Mouse (Mus musculus) CH12.LX (cell line): ENCODE measurements around the gene Atxn7l1.

Experiments used
- CTCF ChIP-seq, 2 experiments: IDR thresholded peaks in 1 of 2; conservative IDR thresholded peaks in 1 of 2; 2 replicates each; pipeline ENCODE4 v1.5.1; 2011 to 2012; ENCODE audit warnings: low read depth in 2 of 2, low read length in 2 of 2, improper control_type of control experiment in 1 of 2, inconsistent platforms in 1 of 2, mild to moderate bottlenecking in 1 of 2, moderate library complexity in 1 of 2
- EP300 ChIP-seq: IDR thresholded peaks from 2 replicates; pipeline ENCODE4 v1.6.1; 2011; ENCODE audit warnings: low read length, improper control_type of control experiment
- KAT2A ChIP-seq: IDR thresholded peaks from 2 replicates; pipeline ENCODE4 v1.6.1; 2012; ENCODE audit warnings: low read length, improper control_type of control experiment, inconsistent platforms; ENCODE audit not compliant: insufficient replicate concordance
- MAX ChIP-seq: IDR thresholded peaks from 2 replicates; pipeline ENCODE4 v1.6.1; 2011; ENCODE audit warnings: low read length, improper control_type of control experiment
- NELFE ChIP-seq: IDR thresholded peaks from 2 replicates; pipeline ENCODE4 v1.6.1; 2011; ENCODE audit warnings: low read depth, low read length, improper control_type of control experiment
- POLR2AphosphoS2 ChIP-seq: IDR thresholded peaks from 2 replicates; pipeline ENCODE4 v1.6.1; 2011; ENCODE audit warnings: low read depth, low read length, improper control_type of control experiment
- TCF12 ChIP-seq: IDR thresholded peaks from 2 replicates; pipeline ENCODE4 v1.6.1; 2014; ENCODE audit warnings: low read depth, mild to moderate bottlenecking, inconsistent platforms, low read length, improper control_type of control experiment
- USF1 ChIP-seq: IDR thresholded peaks from 2 replicates; pipeline ENCODE4 v1.6.1; 2014; ENCODE audit warnings: low read depth, mild to moderate bottlenecking, inconsistent platforms, low read length, improper control_type of control experiment
- ZKSCAN1 ChIP-seq: IDR thresholded peaks from 2 replicates; pipeline ENCODE4 v1.6.1; 2012; ENCODE audit warnings: low read depth, inconsistent platforms, low read length, improper control_type of control experiment, borderline replicate concordance

GRCm38 (mm10) chr12:33166712-33167111 is 19.2 kb downstream of the Atxn7l1 start:
- no peak for TF ChIP-seq EP300
- TF ChIP-seq CTCF (conservative IDR thresholded peaks at IDR 0.05 in 1 of 2, IDR thresholded peaks at IDR 0.05 in 1 of 2; ENCODE audit: low read depth in 2 of 2, low read length in 2 of 2), result no peak
- no peak for TF ChIP-seq NELFE
- TF ChIP-seq ZKSCAN1, result no peak
- peak; percentile 61 for TF ChIP-seq USF1
- no peak for TF ChIP-seq KAT2A
- TF ChIP-seq POLR2AphosphoS2, result no peak
- no peak for TF ChIP-seq TCF12
- no peak; the same call in 1 of the 2 replicates for TF ChIP-seq MAX
